Mouse (Mus musculus) limb, embryonic 10.5 days (tissue): ENCODE measurements around the gene Sertm1. TPM values are rescaled to one million over a fixed set of nuclear protein-coding genes. Genes with fewer than 3 reads are reported as not detected.

Source experiments
- polyA plus RNA-seq: library from polyadenylated mRNA; unstranded; fragments of >200 nt; fragmentation: Nextera tagmentation; extraction: Ambion mirVana; gene quantifications from 2 replicates; pipeline ENCODE4 v1.2.1, GENCODE M21; 2016

Sertm1 gene
- polyA plus RNA-seq, 1 experiment from 2014 or later: not detected

Other genes starting within 250 kb of the Sertm1 start
- 94.4 and 106 TPM in 2 replicates for gene Supt20, start 223.1 kb downstream of the Sertm1 start, polyA plus RNA-seq
- 1.1 and 1.5 TPM in 2 replicates for gene Gm21958, start 201.5 kb downstream of the Sertm1 start, polyA plus RNA-seq
- 183 and 200 TPM in 2 replicates for gene Exosc8, start 180.5 kb downstream of the Sertm1 start, polyA plus RNA-seq
- gene Alg5, start 180.3 kb downstream of the Sertm1 start, polyA plus RNA-seq: 39.8 and 42.0 TPM in 2 replicates
- gene Smad9, start 160.3 kb downstream of the Sertm1 start, polyA plus RNA-seq: 0.23 and 0.26 TPM in 2 replicates
- gene Rfxap, start 108.1 kb downstream of the Sertm1 start, polyA plus RNA-seq: 35.0 and 35.4 TPM in 2 replicates
- 0.85 and 2.6 TPM in 2 replicates for gene Ccna1, start 139.6 kb upstream of the Sertm1 start, polyA plus RNA-seq
- 72.5 and 88.5 TPM in 2 replicates for gene Spg20, start 196.2 kb upstream of the Sertm1 start, polyA plus RNA-seq
- 0.06 and 0.08 TPM in 2 replicates for gene Ccdc169, start 221.5 kb upstream of the Sertm1 start, polyA plus RNA-seq